Comparison of ENCODE assay signal across 8 mouse cellular contexts in the genomic region with DNA sequence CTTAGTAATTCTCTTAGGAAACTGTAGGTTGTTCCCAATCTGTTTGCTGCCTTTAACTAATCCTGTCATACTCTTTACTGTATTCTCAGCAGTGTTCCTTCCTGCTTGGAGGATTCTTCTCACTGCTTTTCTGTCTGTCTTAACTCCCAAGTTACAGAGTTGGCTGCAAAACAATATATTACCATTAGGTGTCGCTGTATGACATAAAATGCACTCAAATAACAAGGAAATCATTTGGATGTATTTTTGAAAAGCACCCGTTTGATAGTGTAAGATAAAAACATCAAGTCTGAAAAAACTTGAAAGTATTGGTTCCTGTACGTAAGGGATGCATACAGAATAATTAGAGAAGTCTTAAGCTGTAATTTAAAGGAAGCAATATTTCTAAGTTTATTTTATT.
A peak's percentile ranks its signal among the peaks of the same experiment; 100 is the strongest.
DNase-seq lines count a peak whose midpoint lies in the region; ATAC-seq and TF ChIP-seq lines count a peak whose summit lies in the region.

No protein-coding gene starts in this region.

- 16% methylated on average over 3 of the region's 3 CpGs for WGBS in forebrain, embryonic 14.5 days
- WGBS in midbrain, postnatal 0 days = 4% methylated on average over 3 of the region's 3 CpGs

- no peak overlapping the region for H3K9ac ChIP-seq in forebrain, embryonic 14.5 days (ENCODE audit: low read length)
- H3K9ac ChIP-seq in midbrain, postnatal 0 days (replicated peaks; ENCODE audit: low read length, poor library complexity, severe bottlenecking) = no peak overlapping the region

- peak; percentile 50; the same call in 1 of the 2 replicates for ATAC-seq in forebrain, embryonic 14.5 days
- ATAC-seq in midbrain, postnatal 0 days (ENCODE audit: low FRiP score) = no peak

- peak; percentile 95 for TF ChIP-seq CTCF in midbrain, postnatal 0 days (IDR thresholded peaks at IDR 0.05)

- H3K4me1 ChIP-seq in forebrain, embryonic 14.5 days (ENCODE audit: control insufficient read depth, insufficient read depth, low read length) = no peaks in the 10 kb centered on the region
- H3K4me1 ChIP-seq in midbrain, postnatal 0 days (ENCODE audit: insufficient read depth, low read length) = no peaks in the 10 kb centered on the region

- DNase-seq in heart, adult 8-10 months (ENCODE audit: low spot score) = peak; percentile 31
- DNase-seq in heart, adult 9 months (ENCODE audit: low spot score in 2 of 2) = no peak
- peak; percentile 23 for DNase-seq in right cerebral cortex, adult 18-20 months
- no peak for DNase-seq in right cerebral cortex, postnatal 36 days (ENCODE audit: low spot score in 2 of 2)
- peak; percentile 87 for DNase-seq in forebrain, embryonic 14.5 days (ENCODE audit: low spot score)
- peak; percentile 85 for DNase-seq in midbrain, postnatal 0 days (ENCODE audit: low spot score)
- DNase-seq in thymus, postnatal 36 days = no peak
- no peak for DNase-seq in B cell, adult 2 months

- H3K27me3 ChIP-seq in forebrain, embryonic 14.5 days (replicated peaks; ENCODE audit: control insufficient read depth, insufficient read depth, low read length) = no peaks in the 10 kb centered on the region
- H3K27me3 ChIP-seq in midbrain, postnatal 0 days (ENCODE audit: insufficient read depth, low read length) = no peaks in the 10 kb centered on the region

- no peaks in the 10 kb centered on the region for H3K9me3 ChIP-seq in forebrain, embryonic 14.5 days (replicated peaks; ENCODE audit: control insufficient read depth, low read length)
- H3K9me3 ChIP-seq in midbrain, postnatal 0 days (ENCODE audit: low read length) = no peaks in the 10 kb centered on the region

- no peaks in the 10 kb centered on the region for H3K36me3 ChIP-seq in forebrain, embryonic 14.5 days (ENCODE audit: control insufficient read depth, insufficient read depth, low read length)
- no peaks in the 10 kb centered on the region for H3K36me3 ChIP-seq in midbrain, postnatal 0 days (ENCODE audit: insufficient read depth, low read length)

- H3K27ac ChIP-seq in forebrain, embryonic 14.5 days (ENCODE audit: low read depth, low read length) = no peak overlapping the region
- no peak overlapping the region for H3K27ac ChIP-seq in midbrain, postnatal 0 days (ENCODE audit: low read depth, low read length)

- no peak overlapping the region for H3K4me2 ChIP-seq in forebrain, embryonic 14.5 days (ENCODE audit: low read length)
- H3K4me2 ChIP-seq in midbrain, postnatal 0 days (ENCODE audit: low read depth, low read length, poor library complexity, severe bottlenecking) = no peak overlapping the region

- no peak overlapping the region for H3K4me3 ChIP-seq in forebrain, embryonic 14.5 days (ENCODE audit: low read depth, low read length)
- H3K4me3 ChIP-seq in midbrain, postnatal 0 days (ENCODE audit: low read depth, low read length) = no peak overlapping the region

Comparison
In these comparisons a context has a peak if more than half of its experiments do, and no peak if none do; other contexts are left out.
1. DNase-seq: peak in heart, adult 8-10 months (single experiment), right cerebral cortex, adult 18-20 months (single experiment), forebrain, embryonic 14.5 days (single experiment) and midbrain, postnatal 0 days (single experiment); none in heart, adult 9 months (0 of 2), right cerebral cortex, postnatal 36 days (0 of 2), thymus, postnatal 36 days (0 of 2) and B cell, adult 2 months (0 of 2).